Mouse (Mus musculus) stomach, postnatal 0 days (tissue): Measurements from ENCODE around the gene Gpr89.

Experiments
- CTCF ChIP-seq: IDR thresholded peaks from 2 replicates; pipeline ENCODE4 v1.5.1; 2016; ENCODE audit warnings: antibody characterized with exemption, low read depth, mild to moderate bottlenecking, moderate library complexity
- EP300 ChIP-seq: optimal IDR thresholded peaks from 2 replicates; pipeline ENCODE3; 2016; ENCODE audit warnings: antibody characterized with exemption

- TF ChIP-seq CTCF (no peak), EP300 (no peak)
Observed at GRCm38 (mm10) chr3:96829856-96830255, 75.3 kb downstream of the Gpr89 start.
